Mouse (Mus musculus) lung, postnatal 10 days (tissue): ENCODE data around the gene Ankrd1.

Source experiments
- DNase-seq: peaks from one replicate; pipeline ENCODE4 v3.0.0; 2021

The Ankrd1 gene

GRCm38 (mm10) chr19:36109318-36109944 is 10.5 kb downstream of the Ankrd1 start:
- DNase-seq = no peak

- DNase-seq = no peak
These were observed 16.0 kb downstream of the Ankrd1 start for GRCm38 (mm10) chr19:36103909-36104308.

DNA sequence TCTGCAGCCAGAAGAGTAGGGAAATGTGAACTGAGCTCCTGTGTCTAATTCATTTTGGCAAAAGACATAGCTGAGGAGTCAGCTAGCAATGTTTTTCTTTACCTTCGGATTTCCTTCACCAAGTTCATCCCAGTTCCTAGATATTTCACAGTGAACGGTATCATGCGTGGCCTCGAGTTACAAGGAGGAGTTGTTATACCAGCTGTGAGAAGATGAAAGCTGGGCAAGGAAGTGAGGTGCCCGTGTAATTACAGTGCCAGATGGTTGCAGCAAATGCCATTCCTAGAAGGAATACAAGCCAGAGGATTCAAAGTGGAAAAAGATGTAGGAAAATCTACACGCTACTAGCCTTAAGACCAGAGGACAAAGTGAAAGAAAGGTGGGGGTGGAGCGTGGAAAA is 21.0 kb downstream of the Ankrd1 start:
- no peak for DNase-seq

DNA sequence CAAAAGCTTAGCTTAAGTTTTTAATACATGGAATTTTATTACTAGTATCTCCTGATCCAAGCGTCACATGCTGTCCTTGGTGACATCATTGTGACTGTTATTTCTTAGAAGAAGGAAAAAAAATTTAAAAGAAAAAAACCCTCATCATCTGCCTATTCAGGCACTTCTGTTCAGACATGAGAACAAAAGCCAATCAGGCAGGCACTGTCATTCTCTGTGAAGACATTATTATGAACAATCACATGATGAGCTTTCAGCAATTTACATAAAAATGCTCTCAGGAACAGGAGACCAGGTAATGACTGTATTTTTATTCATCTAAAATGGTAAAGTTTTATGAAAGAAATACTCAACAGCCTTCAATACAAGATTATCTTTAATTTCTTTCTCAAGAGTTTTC is 21.6 kb downstream of the Ankrd1 start:
- no peak for DNase-seq

DNA sequence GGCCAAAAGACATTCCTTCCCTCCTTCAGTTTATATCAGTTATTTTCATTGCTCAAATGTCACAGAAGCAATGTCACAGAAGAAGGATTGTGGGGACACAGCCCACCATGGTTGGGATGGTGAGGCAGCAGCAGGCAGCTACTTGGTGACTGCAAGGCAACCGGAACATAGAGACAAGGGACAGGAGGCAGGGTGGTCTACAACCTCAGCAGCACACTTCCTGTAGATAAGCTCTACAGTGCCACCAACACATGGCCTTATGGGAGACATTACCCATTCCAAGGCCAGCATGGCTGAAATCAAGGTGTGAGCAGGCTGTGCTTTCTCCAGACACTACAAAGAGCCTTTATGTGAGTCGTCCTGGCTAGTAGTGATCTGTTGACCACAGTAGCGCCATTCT is 22.7 kb downstream of the Ankrd1 start:
- DNase-seq = no peak

GRCm38 (mm10) chr19:36090781-36091180 is 29.1 kb downstream of the Ankrd1 start:
- DNase-seq = peak; percentile 35

DNA sequence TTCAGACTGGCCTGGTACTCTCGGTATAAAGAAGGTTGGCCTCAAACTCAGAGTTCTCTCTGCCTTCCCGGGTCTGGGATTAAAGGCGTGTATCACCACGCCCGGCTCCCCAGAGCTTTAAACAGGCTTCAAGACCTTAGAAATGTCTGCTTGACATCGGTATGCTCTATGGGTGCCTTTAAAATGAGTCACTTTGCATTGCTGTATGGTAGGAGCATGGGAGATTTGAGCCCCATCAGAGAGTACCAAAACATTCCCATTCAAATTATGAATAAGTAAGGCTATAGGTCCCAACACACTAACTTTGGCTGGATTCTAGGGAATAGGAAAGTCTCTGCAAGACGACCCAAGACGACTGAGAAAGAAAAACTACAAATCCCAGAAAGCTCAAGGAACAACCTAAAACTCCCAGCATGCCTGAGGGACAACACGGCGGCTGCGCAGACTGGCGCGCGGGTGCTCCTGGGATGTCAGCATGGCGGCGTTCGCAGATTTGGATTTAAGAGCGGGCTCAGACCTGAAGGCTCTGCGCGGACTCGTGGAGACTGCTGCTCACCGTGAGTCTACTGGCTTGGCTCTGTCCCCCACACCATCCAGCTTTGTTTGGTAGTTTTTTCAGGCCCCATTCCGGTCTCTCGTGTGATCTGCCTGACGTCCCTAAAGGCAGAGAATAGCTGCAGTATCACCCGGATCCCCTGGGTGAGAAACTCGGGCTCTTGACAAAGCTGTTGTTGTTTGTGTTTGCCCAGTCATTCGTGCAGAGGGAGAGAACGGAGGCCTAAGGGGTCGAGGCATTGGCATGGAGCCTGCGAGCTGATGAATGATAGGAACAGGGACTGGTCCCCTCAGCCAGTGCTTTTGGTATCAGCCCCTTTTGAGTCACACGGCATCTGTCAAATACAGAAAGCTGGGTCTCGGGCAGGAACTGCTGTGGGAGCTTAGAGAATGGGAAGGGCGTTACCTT is 36.4 kb downstream of the Ankrd1 start, which contains the start of gene Rpp30:
Gene Rpp30, plus strand, starts transcription at position 455 of the 964 bp plus-strand sequence.
- peak; percentile 91 for DNase-seq

DNA sequence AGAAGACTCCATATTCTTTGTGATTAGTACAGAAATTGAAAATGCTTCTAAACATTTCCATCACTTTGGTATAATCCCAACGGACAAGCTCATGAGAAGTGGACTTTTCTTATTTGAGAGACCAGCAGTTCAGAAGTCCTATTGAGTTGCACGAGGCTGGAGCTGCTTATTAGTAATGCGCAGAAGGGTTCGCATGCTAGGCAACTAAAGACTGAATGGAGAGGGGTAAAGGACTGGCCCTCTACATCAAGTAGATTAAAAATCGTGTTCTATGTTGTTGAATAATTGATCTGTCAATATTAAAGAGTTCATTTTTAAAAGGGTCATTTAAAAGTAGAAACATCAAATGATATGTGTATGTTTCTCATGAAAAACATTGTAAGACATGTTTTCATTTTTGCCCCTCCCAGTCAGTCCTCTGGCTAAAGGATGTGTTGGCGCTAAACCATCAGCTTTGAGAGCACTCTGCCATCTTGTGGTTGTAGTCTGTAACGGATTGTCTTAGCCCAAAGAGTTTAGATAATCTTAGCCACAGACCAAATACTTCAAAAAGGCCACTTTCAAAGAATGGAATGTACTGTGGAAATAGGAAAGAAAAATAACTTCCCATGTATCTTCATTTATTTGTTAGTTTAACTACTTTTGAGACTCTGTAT is 37.2 kb downstream of the Ankrd1 start:
- DNase-seq = peak; percentile 75

DNA sequence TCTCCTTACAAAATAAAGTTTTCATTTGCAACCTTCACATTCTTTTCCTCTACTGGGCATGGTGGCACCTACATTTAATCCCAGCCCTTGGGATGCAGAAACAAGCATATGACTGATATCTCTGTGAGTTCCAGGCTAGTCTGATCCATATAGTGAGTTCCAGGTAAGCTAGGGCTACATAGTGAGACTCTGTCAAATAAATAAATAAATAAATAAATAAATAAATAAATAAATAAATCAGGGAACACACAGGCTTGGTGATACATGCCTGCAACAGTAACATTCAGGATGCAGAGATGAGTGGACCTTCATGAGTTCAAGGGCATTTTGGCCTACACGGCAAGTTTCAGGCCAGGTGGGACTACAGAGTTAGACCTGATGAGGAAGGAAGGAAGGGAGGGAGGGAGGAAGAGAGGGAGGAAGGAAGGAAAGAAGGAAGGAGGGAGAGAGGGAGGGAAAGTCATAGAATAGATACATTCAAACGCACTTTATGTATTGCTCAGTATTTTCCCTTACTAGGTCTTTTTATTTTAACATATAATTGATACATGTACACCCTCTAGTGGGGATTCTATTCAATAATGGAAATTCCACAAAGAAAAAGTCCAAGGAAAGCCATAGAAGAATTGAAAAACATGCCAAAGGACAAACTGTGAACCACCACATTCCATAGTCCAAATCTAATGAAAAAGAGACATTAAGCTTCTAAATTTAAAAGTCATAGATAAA is 56.9 kb downstream of the Ankrd1 start:
- no peak for DNase-seq
